Mouse (Mus musculus) urinary bladder, postnatal 36 days (tissue): Measurements from ENCODE around the gene Fam173a.
"Not testable (repeated sequence)": the region's sequence is repeated elsewhere in the genome, so short reads cannot be mapped to it uniquely, and the experiment has no call there.

ENCODE experiments used
- DNase-seq, 2 experiments: peaks; one replicate each; pipeline ENCODE4 v3.0.0; 2022; ENCODE audit warnings: low spot score in 2 of 2, mixed read lengths in 1 of 2

The Fam173a gene

DNA sequence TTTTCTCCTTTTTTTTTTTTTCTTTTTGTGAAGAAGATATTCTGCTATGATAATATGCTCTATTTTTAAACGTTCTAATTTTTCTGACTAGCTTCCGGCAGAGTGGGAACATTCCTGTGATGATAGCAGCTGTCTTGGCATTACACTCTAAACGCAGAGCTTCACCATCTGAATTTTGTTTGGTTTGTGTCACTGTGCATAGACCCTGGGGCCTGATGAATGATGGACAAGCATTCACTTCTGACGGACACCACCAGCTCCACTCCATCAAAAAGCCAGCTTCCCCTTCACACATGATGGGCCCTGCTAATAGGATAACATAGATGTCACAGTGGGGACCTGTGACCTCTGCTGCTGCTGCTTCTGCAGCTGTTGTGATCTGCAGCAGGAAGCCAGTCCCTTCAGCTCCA is 31.1 kb downstream of the Fam173a start:
- no peak for DNase-seq

DNA sequence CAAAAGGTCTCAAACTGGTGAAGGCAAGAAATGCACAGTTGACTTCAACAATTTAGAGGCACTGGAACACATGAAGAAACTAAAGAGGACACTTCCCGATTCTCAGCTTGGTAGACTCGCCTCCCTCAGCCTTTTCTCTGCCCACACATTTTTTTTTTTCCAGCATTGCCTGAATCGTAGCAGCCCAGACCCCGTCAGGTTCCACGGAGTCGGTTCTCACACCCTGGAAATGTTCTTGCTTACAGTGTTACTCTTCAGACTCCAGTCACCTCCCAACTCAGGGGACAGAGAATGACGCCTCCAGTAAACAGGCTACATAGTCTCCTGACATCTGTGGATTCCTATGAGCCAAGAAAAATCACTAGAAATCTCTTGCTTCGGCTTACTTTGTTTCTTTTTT is 32.6 kb downstream of the Fam173a start:
- no peak for DNase-seq

DNA sequence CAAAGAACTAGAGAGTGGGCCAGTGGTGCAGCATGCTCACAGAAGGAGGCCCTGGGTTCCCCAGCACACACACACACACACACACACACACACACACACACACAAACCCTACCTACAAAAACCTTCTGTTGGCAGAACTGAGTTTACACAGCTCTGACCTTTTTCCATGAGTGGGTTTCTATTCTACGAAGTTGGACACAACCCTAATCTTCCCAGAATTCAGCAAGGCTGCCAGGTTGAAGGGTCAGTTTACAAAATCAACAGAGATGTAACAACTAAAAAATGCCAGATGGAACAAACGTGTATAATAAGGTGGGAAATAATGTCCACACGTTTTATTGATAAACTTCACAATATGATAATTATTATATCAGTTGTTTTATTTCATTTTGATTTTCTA is 35.0 kb downstream of the Fam173a start:
- no peak for DNase-seq

DNA sequence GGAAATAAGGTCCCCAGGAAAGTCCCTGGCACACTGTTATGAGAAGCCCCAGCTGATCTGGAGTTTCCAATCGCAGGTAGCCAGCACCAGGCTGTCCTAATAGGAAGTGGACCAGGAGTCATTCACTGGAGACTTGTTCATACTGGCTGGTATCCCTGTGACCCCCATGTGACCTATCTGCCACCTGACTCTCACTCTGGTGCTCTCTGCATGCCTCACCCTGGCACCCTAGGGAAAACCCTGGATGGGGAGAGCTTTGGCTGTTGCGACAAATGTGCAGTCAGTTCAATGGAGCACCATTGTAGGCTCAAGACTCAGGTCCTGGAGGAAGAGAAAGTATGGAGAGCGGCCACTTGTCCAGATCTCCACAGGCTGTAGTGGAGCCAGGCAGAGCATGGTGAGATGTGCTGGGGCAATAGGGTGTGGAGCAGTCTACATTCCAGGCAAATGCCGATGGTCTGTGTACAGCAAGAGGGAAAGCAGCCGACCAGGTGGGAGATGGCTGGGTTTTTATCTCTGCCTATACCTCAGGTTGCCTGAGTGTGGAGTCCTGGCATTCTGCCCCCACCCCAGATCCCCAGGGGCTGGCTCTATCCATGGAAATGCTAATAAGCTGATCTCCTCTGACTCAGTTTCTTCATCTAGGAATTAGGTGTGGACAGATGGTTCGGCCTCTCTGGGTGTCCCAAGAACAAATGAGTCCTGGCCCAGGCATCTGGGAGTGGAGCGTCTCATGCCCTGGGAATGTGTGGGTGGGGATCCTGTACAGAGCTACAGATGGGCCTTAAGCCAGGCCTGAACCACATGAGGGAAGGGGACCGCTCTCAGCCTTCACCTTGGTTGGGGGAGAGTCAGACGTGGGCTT is 36.1 kb downstream of the Fam173a start:
- no peak for DNase-seq

DNA sequence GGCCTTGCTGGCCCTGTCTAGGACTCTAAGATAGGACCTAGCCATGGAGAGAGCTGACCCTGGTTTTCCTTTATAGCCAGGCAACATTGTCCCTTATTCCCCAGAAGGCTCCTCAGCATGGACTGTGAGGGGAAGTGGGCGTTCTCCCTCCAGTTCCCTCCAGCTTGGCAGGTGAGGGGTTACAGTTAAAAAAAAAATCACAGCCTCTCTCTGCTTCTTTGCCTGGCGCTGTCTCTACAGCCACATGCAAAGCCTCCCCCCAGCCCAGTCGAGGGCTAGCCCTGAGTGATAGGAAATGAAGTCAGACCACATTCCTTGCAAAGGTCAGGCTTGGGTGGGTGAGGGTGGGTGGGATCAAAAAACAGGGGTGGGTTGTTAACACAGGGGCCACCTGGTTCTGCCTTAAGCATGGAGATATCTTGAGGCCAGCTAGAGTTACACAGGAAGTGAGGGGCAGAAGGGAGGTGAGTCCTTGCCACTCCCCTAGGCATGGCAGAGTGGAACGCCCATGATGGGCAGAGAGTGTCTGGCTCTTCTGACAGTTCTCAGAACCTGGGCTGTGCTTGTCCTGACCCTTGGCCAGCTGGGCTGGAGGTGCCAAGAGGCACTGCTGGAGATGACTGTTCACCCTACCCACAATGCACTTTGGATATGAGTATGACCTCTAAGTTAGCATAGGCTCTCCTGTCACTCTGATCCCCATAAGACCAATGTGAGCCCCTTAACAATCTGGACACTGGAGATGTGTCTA is 36.9 kb downstream of the Fam173a start:
- DNase-seq, result no peak

DNA sequence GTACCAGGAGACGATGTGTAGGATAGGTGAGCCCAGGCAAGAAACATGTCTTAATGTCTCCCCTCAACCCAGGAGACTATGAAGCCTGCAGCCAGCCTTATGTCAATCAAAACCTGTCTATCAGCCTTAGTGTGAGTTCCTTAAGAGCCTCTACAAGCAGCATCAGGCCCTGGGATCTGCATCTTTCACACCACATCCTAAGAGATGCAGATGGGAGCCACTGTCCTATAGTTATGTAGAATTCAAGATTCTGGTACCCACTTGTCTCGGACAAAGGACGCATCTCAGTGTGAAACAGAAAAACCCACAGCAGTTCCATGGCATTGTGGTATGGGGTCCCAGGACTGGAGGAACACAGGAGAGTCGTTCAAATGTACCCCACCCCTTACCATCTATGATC is 37.6 kb downstream of the Fam173a start:
- DNase-seq, result no peak

DNA sequence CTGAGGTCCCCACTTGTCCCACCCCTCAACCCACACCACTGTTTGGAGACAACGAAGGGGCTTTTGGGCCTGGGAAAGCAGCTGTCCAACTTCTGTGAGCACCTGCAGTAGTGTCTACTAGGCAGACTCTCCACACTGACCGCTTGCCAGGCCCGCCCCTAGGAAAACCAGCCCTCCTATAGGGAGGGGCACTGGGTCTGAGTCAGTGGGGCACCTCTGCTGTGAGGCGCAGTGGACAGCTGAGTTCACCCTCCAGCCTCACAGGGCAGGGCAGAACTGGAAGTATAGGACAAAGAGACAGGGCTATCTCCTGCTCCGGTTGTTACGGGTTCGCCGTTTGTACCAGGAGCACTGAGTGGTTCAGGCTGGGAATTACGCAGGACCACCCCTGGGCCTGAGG is 38.5 kb downstream of the Fam173a start, which contains the start of gene Msln:
Gene Msln, minus strand, starts transcription at position 138 of the 400 bp plus-strand sequence.
- DNase-seq, result no peak

DNA sequence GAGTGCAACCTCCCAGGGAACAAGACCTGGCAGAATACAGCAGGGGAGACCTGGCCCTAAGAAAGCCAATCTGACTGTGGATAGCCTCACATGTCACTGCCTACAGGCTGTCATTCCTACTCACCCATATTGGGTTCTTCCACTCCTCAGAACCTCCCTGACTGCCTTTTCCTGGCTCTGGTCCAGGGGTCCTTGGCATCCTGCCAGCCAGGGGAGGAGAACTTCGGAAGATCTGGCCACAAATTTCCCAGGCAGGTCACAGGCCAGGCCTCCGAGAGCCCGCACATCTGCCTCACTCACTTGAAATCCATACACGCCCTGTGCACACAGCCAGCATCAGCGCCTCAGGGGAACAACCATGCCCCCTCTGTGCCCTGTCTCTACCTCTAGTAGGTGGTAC is 41.3 kb downstream of the Fam173a start:
- DNase-seq, result peak in 1 of 2 experiments; percentile 36

DNA sequence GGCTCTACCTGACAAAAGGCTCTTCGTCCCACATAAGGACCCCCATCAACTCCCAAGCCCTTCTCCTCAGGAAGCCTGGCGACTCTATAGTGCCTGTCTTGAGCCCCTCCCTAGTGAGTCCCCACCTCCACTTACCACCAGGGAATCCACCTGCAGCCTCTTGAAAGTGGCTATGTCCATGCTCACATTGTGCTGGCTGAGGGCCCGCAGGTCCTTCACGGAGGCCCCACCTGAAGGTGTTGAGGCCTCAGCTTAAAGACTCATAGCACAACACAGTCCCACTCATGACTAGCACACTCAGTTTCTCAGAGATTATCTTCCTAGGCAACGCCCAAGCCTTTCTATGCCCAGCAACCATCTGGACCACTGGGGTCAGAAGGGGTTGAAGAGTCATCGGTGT is 43.4 kb downstream of the Fam173a start:
- DNase-seq, result no peak

DNA sequence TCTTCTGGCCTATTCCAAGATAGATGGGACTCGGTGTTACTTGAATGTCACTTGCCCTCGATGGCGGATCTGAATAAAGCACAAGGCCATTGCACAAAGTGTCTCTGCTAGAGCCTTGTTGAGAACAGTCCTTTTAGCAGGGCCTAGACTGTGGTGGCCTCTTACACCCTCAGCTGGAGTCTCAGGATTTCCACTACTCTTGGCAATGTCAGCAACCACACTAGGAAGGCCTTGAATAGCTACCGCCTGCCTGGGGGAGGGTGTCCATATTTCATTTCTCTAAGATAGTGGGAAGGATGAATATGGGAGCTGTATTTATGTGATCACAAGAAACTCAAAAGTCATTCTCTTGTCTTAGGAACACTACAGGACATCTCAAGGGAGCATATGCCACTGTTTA is 44.5 kb downstream of the Fam173a start:
- no peak for DNase-seq

DNA sequence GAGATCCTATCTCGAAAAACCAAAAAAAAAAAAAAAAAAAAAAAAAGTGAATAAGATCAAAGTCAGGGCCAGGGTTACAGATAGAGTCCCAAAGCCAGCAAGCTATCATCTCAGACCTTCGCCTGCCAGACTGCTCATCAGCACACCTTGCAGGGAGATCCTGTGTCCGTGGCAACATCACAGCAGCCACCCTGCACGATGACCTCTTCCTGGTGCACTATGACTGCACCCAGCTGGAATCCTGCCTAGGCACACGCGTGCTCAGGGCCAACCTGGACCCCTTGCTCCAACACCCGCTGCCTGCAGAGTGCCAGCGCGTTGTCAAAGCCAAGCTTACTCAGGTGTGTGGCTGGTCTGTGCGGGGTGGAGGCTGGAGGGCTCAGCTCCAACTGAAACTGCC is 48.4 kb downstream of the Fam173a start:
- no peak for DNase-seq

DNA sequence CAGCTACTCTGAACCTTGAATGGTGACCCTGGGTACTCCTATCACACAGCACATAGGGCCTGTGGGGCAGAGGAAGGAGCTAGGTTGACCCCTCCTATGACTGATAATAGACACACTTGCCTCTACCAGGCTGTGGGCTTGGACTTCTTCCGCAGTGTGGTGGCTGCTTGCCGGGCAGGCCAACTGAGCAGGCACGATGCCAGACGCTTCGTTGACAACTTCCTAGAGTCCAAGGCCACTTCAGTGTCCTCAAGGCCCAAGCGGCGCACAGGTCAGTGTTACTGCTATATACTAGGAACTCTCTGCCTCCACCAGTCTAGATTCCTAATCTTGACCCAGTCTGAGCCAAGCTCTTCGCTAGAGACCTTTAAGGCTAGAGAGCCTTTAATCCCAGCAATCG is 48.9 kb downstream of the Fam173a start:
- DNase-seq, result no peak

DNA sequence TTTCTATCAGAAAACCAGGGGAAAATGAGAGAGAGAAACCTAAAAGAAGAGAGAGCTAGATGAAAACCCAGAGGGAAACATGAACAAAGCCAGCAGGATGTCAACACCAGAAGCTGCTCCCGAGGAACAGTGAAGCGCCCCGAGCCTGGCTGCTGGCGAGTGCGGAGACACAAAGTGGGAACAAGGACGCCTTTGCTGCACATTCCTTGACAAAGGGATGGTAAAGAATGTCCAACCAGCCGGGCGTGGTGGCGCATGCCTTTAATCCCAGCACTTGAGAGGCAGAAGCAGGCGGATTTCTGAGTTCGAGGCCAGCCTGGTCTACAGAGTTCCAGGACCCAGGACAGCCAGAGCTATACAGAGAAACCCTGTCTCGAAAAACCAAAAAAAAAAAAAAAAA is 51.2 kb downstream of the Fam173a start:
- DNase-seq, result not testable (repeated sequence)
